Mouse (Mus musculus): ENCODE data around the gene Efcab14. TPM values are rescaled to one million over a fixed set of nuclear protein-coding genes. Genes with fewer than 3 reads are reported as not detected.

Efcab14 gene
- 92.2 TPM for polyA plus RNA-seq (2014; fragmentation: Illumina TruSeq; extraction: RNeasy Lipid Tissue Mini Kit (QIAGEN cat#74804); ENCODE audit: low read depth, low replicate concordance)

GRCm38 (mm10) chr4:115737551-115738041 lies at the start of gene Efcab14:
Gene Efcab14, plus strand, starts transcription at chr4:115737744.

GRCm38 (mm10) chr4:115780918-115781317 lies 43.4 kb downstream of the Efcab14 start, which contains the start of gene Tex38:
Gene Tex38, minus strand, starts transcription at chr4:115781018.

GRCm38 (mm10) chr4:115784769-115785510 lies 47.4 kb downstream of the Efcab14 start, which contains the start of gene Atpaf1:
Gene Atpaf1, plus strand, starts transcription at chr4:115784812.

Other genes with a start within 250 kb of the Efcab14 start
- gene Cyp4a14, start 241.6 kb upstream of the Efcab14 start, polyA plus RNA-seq (2014; fragmentation: Illumina TruSeq; extraction: RNeasy Lipid Tissue Mini Kit (QIAGEN cat#74804); ENCODE audit: low read depth, low replicate concordance) = not detected
- gene Cyp4a10, start 219.5 kb upstream of the Efcab14 start, polyA plus RNA-seq (2014; fragmentation: Illumina TruSeq; extraction: RNeasy Lipid Tissue Mini Kit (QIAGEN cat#74804); ENCODE audit: low read depth, low replicate concordance) = not detected
- not detected for gene Cyp4a31, start 174.1 kb upstream of the Efcab14 start, polyA plus RNA-seq (2014; fragmentation: Illumina TruSeq; extraction: RNeasy Lipid Tissue Mini Kit (QIAGEN cat#74804); ENCODE audit: low read depth, low replicate concordance)
- gene Cyp4a32, start 136.8 kb upstream of the Efcab14 start, polyA plus RNA-seq (2014; fragmentation: Illumina TruSeq; extraction: RNeasy Lipid Tissue Mini Kit (QIAGEN cat#74804); ENCODE audit: low read depth, low replicate concordance) = not detected
- gene Cyp4b1, start 90.0 kb upstream of the Efcab14 start, polyA plus RNA-seq (2014; fragmentation: Illumina TruSeq; extraction: RNeasy Lipid Tissue Mini Kit (QIAGEN cat#74804); ENCODE audit: low read depth, low replicate concordance) = 4.2 TPM
- not detected for gene Tex38, start 43.3 kb downstream of the Efcab14 start, polyA plus RNA-seq (2014; fragmentation: Illumina TruSeq; extraction: RNeasy Lipid Tissue Mini Kit (QIAGEN cat#74804); ENCODE audit: low read depth, low replicate concordance)
- 100 TPM for gene Atpaf1, start 47.1 kb downstream of the Efcab14 start, polyA plus RNA-seq (2014; fragmentation: Illumina TruSeq; extraction: RNeasy Lipid Tissue Mini Kit (QIAGEN cat#74804); ENCODE audit: low read depth, low replicate concordance)
- gene Mob3c, start 90.3 kb downstream of the Efcab14 start, polyA plus RNA-seq (2014; fragmentation: Illumina TruSeq; extraction: RNeasy Lipid Tissue Mini Kit (QIAGEN cat#74804); ENCODE audit: low read depth, low replicate concordance) = 19.8 TPM
- 14.2 TPM for gene Mknk1, start 101.5 kb downstream of the Efcab14 start, polyA plus RNA-seq (2014; fragmentation: Illumina TruSeq; extraction: RNeasy Lipid Tissue Mini Kit (QIAGEN cat#74804); ENCODE audit: low read depth, low replicate concordance)
- gene Kncn, start 146.7 kb downstream of the Efcab14 start, polyA plus RNA-seq (2014; fragmentation: Illumina TruSeq; extraction: RNeasy Lipid Tissue Mini Kit (QIAGEN cat#74804); ENCODE audit: low read depth, low replicate concordance) = not detected
- not detected for gene 6430628N08Rik, start 152.9 kb downstream of the Efcab14 start, polyA plus RNA-seq (2014; fragmentation: Illumina TruSeq; extraction: RNeasy Lipid Tissue Mini Kit (QIAGEN cat#74804); ENCODE audit: low read depth, low replicate concordance)
- gene Dmbx1, start 202.2 kb downstream of the Efcab14 start, polyA plus RNA-seq (2014; fragmentation: Illumina TruSeq; extraction: RNeasy Lipid Tissue Mini Kit (QIAGEN cat#74804); ENCODE audit: low read depth, low replicate concordance) = not detected

Measured in sigmoid colon, adult 10 weeks (tissue).